Mouse (Mus musculus): ENCODE results near the gene Ints4. TPM values are rescaled to one million over a fixed set of nuclear protein-coding genes. Genes with fewer than 3 reads are reported as not detected.

Gene Ints4
- polyA plus RNA-seq, 1 experiment from 2014 or later = 21.9 TPM

DNA sequence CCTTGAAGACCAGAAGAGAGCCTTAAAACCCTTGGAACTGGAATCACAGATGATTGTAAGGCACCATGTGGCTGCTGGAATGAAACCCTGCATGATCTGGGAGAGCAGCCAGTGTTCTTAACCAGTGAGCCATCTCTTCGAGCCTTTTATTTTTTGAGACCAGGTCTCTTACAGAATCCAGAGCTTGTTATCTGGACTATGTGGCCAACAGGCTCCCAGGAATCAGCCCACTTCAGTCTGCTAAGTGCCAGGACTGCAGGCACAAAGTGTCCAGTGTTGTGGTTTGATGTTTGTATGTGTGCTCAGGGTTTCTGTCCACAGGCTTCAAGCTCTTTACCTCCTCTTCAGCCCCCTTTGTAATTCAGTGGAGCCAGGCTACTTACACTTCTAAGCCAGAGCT is 34.0 kb downstream of the Ints4 start:
- WGBS = 84% methylated on average over 1 of the region's 1 CpGs
- Histone ChIP-seq H3K27me3 (ENCODE audit: control insufficient read depth, insufficient read depth, low read length) (no peaks in the 10 kb centered on the region), H3K9me3 (ENCODE audit: control insufficient read depth, low read length) (no peaks in the 10 kb centered on the region), H3K4me2 (replicated peaks; ENCODE audit: low read depth) (no peak overlapping the region), H3K9ac (ENCODE audit: low read length) (no peak overlapping the region), H3K4me1 (replicated peaks; ENCODE audit: control insufficient read depth, insufficient read depth) (no peaks in the 10 kb centered on the region), H3K27ac (replicated peaks) (no peak overlapping the region), H3K36me3 (ENCODE audit: control insufficient read depth, insufficient read depth, low read length) (peaks cover 12% of the 10 kb centered on the region; the same call in 1 of the 2 replicates), H3K4me3 (ENCODE audit: low read depth, low read length) (no peak overlapping the region)
- DNase-seq (ENCODE audit: low spot score) (no peak), ATAC-seq (ENCODE audit: low FRiP score, low TSS enrichment) (no peak)
- TF ChIP-seq EP300 (optimal IDR thresholded peaks at IDR 0.05) (no peak), CTCF (IDR thresholded peaks at IDR 0.05; ENCODE audit: low read depth) (no peak)

GRCm38 (mm10) chr7:97519935-97520334 is 39.2 kb downstream of the Ints4 start:
- ATAC-seq (ENCODE audit: low FRiP score, low TSS enrichment) (no peak), DNase-seq (ENCODE audit: low spot score) (no peak)
- Histone ChIP-seq H3K36me3 (ENCODE audit: control insufficient read depth, insufficient read depth, low read length) (peaks cover 14% of the 10 kb centered on the region), H3K4me3 (ENCODE audit: low read depth, low read length) (no peak overlapping the region), H3K27ac (replicated peaks) (no peak overlapping the region), H3K27me3 (ENCODE audit: control insufficient read depth, insufficient read depth, low read length) (no peaks in the 10 kb centered on the region), H3K9me3 (ENCODE audit: control insufficient read depth, low read length) (no peaks in the 10 kb centered on the region), H3K4me1 (replicated peaks; ENCODE audit: control insufficient read depth, insufficient read depth) (no peaks in the 10 kb centered on the region), H3K9ac (ENCODE audit: low read length) (no peak overlapping the region), H3K4me2 (replicated peaks; ENCODE audit: low read depth) (no peak overlapping the region)
- TF ChIP-seq CTCF (IDR thresholded peaks at IDR 0.05; ENCODE audit: low read depth) = no peak
- 81% methylated on average over 2 of the region's 2 CpGs for WGBS

- Histone ChIP-seq H3K27me3 (ENCODE audit: control insufficient read depth, insufficient read depth, low read length) (no peaks in the 10 kb centered on the region), H3K9me3 (ENCODE audit: control insufficient read depth, low read length) (0 out of 2 replicates have a peak, but pooled peaks cover 3% of the 10 kb centered on the region), H3K4me1 (replicated peaks; ENCODE audit: control insufficient read depth, insufficient read depth) (no peaks in the 10 kb centered on the region), H3K27ac (replicated peaks) (no peak overlapping the region), H3K4me2 (replicated peaks; ENCODE audit: low read depth) (no peak overlapping the region), H3K9ac (ENCODE audit: low read length) (no peak overlapping the region), H3K4me3 (ENCODE audit: low read depth, low read length) (no peak overlapping the region), H3K36me3 (ENCODE audit: control insufficient read depth, insufficient read depth, low read length) (peaks cover 14% of the 10 kb centered on the region; the same call in 1 of the 2 replicates)
- DNase-seq (ENCODE audit: low spot score) (no peak), ATAC-seq (ENCODE audit: low FRiP score, low TSS enrichment) (no peak)
- 88% methylated on average over 5 of the region's 5 CpGs for WGBS
- TF ChIP-seq CTCF (IDR thresholded peaks at IDR 0.05; ENCODE audit: low read depth) (no peak), EP300 (optimal IDR thresholded peaks at IDR 0.05) (no peak)
Measured at GRCm38 (mm10) chr7:97535531-97535930, 54.8 kb downstream of the Ints4 start.

DNA sequence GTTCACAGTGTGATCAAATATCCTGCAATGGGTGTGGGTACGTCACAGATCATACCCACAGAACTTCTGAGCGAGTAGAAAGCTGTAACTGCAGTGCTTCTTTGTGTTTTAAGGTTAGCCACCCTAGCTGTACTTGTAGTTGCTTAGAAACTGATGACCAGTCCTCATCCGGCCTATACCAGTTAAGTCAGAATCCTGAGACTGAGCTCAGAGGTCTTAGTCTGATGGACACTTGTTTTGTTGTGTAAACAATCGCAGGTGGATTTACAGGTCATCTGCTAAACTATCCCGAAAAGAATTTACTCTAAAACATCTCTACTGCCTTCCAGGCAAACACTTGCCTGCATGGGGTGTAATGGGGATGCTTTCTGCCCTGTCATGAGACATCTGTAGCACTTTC is 55.8 kb downstream of the Ints4 start:
- Histone ChIP-seq H3K9ac (ENCODE audit: low read length) (no peak overlapping the region), H3K36me3 (ENCODE audit: control insufficient read depth, insufficient read depth, low read length) (peaks cover 9% of the 10 kb centered on the region; the same call in 1 of the 2 replicates), H3K4me3 (ENCODE audit: low read depth, low read length) (no peak overlapping the region), H3K4me2 (replicated peaks; ENCODE audit: low read depth) (no peak overlapping the region), H3K27me3 (ENCODE audit: control insufficient read depth, insufficient read depth, low read length) (no peaks in the 10 kb centered on the region), H3K27ac (replicated peaks) (no peak overlapping the region), H3K4me1 (replicated peaks; ENCODE audit: control insufficient read depth, insufficient read depth) (no peaks in the 10 kb centered on the region), H3K9me3 (ENCODE audit: control insufficient read depth, low read length) (0 out of 2 replicates have a peak, but pooled peaks cover 3% of the 10 kb centered on the region)
- TF ChIP-seq CTCF (IDR thresholded peaks at IDR 0.05; ENCODE audit: low read depth) = no peak
- no peak for TF ChIP-seq EP300 (optimal IDR thresholded peaks at IDR 0.05)
- ATAC-seq (ENCODE audit: low FRiP score, low TSS enrichment) (no peak), DNase-seq (ENCODE audit: low spot score) (no peak)
- 87% methylated on average over 5 of the region's 5 CpGs for WGBS

DNA sequence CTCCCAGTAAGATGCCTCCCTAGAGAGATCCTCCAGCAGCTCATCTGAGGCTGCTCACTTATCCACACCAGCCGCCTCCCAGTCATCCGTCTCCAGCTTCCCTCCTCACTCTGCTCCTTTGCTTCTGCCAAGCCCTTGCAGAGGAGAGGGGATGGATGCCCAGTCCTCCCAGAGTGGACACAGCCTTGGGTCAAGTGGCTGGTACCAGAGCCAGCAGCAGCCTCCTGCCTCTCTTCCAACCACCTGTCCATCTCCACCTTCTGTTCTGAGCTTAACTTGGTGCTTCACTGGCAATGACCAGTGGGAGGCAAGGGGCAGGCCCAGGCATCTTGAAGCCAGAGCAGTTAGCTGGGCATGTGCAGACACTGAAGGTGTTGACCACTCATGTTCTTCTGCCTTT is 65.7 kb downstream of the Ints4 start:
- Histone ChIP-seq H3K9ac (ENCODE audit: low read length) (no peak overlapping the region), H3K36me3 (ENCODE audit: control insufficient read depth, insufficient read depth, low read length) (peaks cover 2% of the 10 kb centered on the region; the same call in 1 of the 2 replicates), H3K27me3 (ENCODE audit: control insufficient read depth, insufficient read depth, low read length) (no peaks in the 10 kb centered on the region), H3K4me1 (replicated peaks; ENCODE audit: control insufficient read depth, insufficient read depth) (no peaks in the 10 kb centered on the region), H3K27ac (replicated peaks) (no peak overlapping the region), H3K4me2 (replicated peaks; ENCODE audit: low read depth) (no peak overlapping the region), H3K4me3 (ENCODE audit: low read depth, low read length) (no peak overlapping the region), H3K9me3 (ENCODE audit: control insufficient read depth, low read length) (no peaks in the 10 kb centered on the region)
- DNase-seq (ENCODE audit: low spot score) (no peak), ATAC-seq (ENCODE audit: low FRiP score, low TSS enrichment) (no peak)
- TF ChIP-seq EP300 (optimal IDR thresholded peaks at IDR 0.05) = no peak
- no peak for TF ChIP-seq CTCF (IDR thresholded peaks at IDR 0.05; ENCODE audit: low read depth)
- WGBS = 82% methylated on average over 2 of the region's 2 CpGs

GRCm38 (mm10) chr7:97549301-97549700 is 68.5 kb downstream of the Ints4 start:
- DNase-seq (ENCODE audit: low spot score) (no peak), ATAC-seq (ENCODE audit: low FRiP score, low TSS enrichment) (no peak)
- H3K27me3 ChIP-seq (ENCODE audit: control insufficient read depth, insufficient read depth, low read length) = no peaks in the 10 kb centered on the region
- H3K4me3 ChIP-seq (ENCODE audit: low read depth, low read length) = no peak overlapping the region
- no peak overlapping the region for H3K9ac ChIP-seq (ENCODE audit: low read length)
- TF ChIP-seq CTCF (IDR thresholded peaks at IDR 0.05; ENCODE audit: low read depth) (no peak), EP300 (optimal IDR thresholded peaks at IDR 0.05) (no peak)
- H3K4me2 ChIP-seq (replicated peaks; ENCODE audit: low read depth) = no peak overlapping the region
- 94% methylated on average over 10 of the region's 10 CpGs for WGBS
- no peaks in the 10 kb centered on the region for H3K9me3 ChIP-seq (ENCODE audit: control insufficient read depth, low read length)
- H3K36me3 ChIP-seq (ENCODE audit: control insufficient read depth, insufficient read depth, low read length) = peaks cover 2% of the 10 kb centered on the region; the same call in 1 of the 2 replicates
- no peaks in the 10 kb centered on the region for H3K4me1 ChIP-seq (replicated peaks; ENCODE audit: control insufficient read depth, insufficient read depth)
- no peak overlapping the region for H3K27ac ChIP-seq (replicated peaks)
